Mouse (Mus musculus) limb, embryonic 12.5 days (tissue): ENCODE data around the gene Trp53i11. TPM values are rescaled to one million over a fixed set of nuclear protein-coding genes. Genes with fewer than 3 reads are reported as not detected.

Source experiments
- ATAC-seq: fragments of 200-750 bp; cut with Nextera tagmentation; 2 replicates; pipeline ENCODE4 v1.8.0; 2017; ENCODE audit warnings: low read depth, moderate TSS enrichment; ENCODE audit not compliant: insufficient number of reproducible peaks, insufficient read depth, low FRiP score, low TSS enrichment
- H3K27ac ChIP-seq: fragments of 300-500 bp; sonication (generic); 2 replicates; pipeline ENCODE4 v1.5.1; 2016; ENCODE audit warnings: mild to moderate bottlenecking, moderate library complexity
- H3K27me3 ChIP-seq: fragments of 300-500 bp; sonication (generic); 2 replicates; pipeline ENCODE4 v1.6.1; 2016; ENCODE audit warnings: mild to moderate bottlenecking, moderate library complexity
- H3K36me3 ChIP-seq: fragments of 300-500 bp; sonication (generic); 2 replicates; pipeline ENCODE4 v1.6.1; 2016; ENCODE audit warnings: mild to moderate bottlenecking, moderate library complexity
- H3K4me1 ChIP-seq: fragments of 300-500 bp; sonication (generic); replicated peaks from 2 replicates; pipeline ENCODE4 v1.6.1; 2016
- H3K4me2 ChIP-seq: fragments of 300-500 bp; sonication (generic); 2 replicates; pipeline ENCODE4 v1.6.1; 2016; ENCODE audit warnings: mild to moderate bottlenecking, moderate library complexity
- H3K4me3 ChIP-seq: fragments of 300-500 bp; sonication (generic); replicated peaks from 2 replicates; pipeline ENCODE4 v1.5.1; 2016; ENCODE audit warnings: mild to moderate bottlenecking
- H3K9ac ChIP-seq: fragments of 300-500 bp; sonication (generic); replicated peaks from 2 replicates; pipeline ENCODE4 v1.6.1; 2016; ENCODE audit warnings: mild to moderate bottlenecking, moderate library complexity
- H3K9me3 ChIP-seq: fragments of 300-500 bp; sonication (generic); 2 replicates; pipeline ENCODE4 v1.6.1; 2016; ENCODE audit warnings: mild to moderate bottlenecking, moderate library complexity
- WGBS: fragments of 180-500 bp; shearing (Covaris S2); methylation state at CpG from one replicate; pipeline ENCODE4 v1.1.7; 2016; 5-methylcytosine and 5-hydroxymethylcytosine counted together
- polyA plus RNA-seq: library from polyadenylated mRNA; unstranded; fragments of >200 nt; fragmentation: Nextera tagmentation; extraction: Ambion mirVana; gene quantifications from 2 replicates; pipeline ENCODE4 v1.2.1, GENCODE M21; 2016

Gene Trp53i11
- polyA plus RNA-seq, 1 experiment from 2014 or later, result 16.4 TPM

GRCm38 (mm10) chr2:93160467-93161035, 26.8 kb upstream of the Trp53i11 start:
- no peak for ATAC-seq

GRCm38 (mm10) chr2:93161914-93162664, 25.3 kb upstream of the Trp53i11 start:
- no peaks in the 10 kb centered on the region for H3K9me3 ChIP-seq
- H3K4me2 ChIP-seq, result no peak overlapping the region
- H3K4me1 ChIP-seq, result no peaks in the 10 kb centered on the region
- H3K4me3 ChIP-seq, result no peak overlapping the region
- no peak overlapping the region for H3K9ac ChIP-seq
- H3K27me3 ChIP-seq, result no peaks in the 10 kb centered on the region; the same call in 1 of the 2 replicates
- no peaks in the 10 kb centered on the region for H3K36me3 ChIP-seq
- WGBS, result 74% methylated on average over 7 of the region's 7 CpGs
- H3K27ac ChIP-seq, result no peak overlapping the region
- no peak for ATAC-seq

More at GRCm38 (mm10) chr2:93160467-93161035, 26.8 kb upstream of the Trp53i11 start:
- Histone ChIP-seq H3K9me3 (no peaks in the 10 kb centered on the region), H3K4me3 (no peak overlapping the region), H3K27me3 (no peaks in the 10 kb centered on the region; the same call in 1 of the 2 replicates), H3K9ac (no peak overlapping the region), H3K36me3 (no peaks in the 10 kb centered on the region), H3K27ac (no peak overlapping the region), H3K4me2 (no peak overlapping the region), H3K4me1 (no peaks in the 10 kb centered on the region)
- 75% methylated on average over 4 of the region's 4 CpGs for WGBS

GRCm38 (mm10) chr2:93162791-93163190, 24.6 kb upstream of the Trp53i11 start:
- Histone ChIP-seq H3K4me3 (no peak overlapping the region), H3K27ac (no peak overlapping the region), H3K36me3 (no peaks in the 10 kb centered on the region), H3K4me1 (no peaks in the 10 kb centered on the region), H3K27me3 (no peaks in the 10 kb centered on the region; the same call in 1 of the 2 replicates), H3K9ac (no peak overlapping the region), H3K4me2 (no peak overlapping the region), H3K9me3 (no peaks in the 10 kb centered on the region)
- WGBS, result 75% methylated on average over 4 of the region's 4 CpGs
- ATAC-seq, result no peak

GRCm38 (mm10) chr2:93163317-93163716, 24.0 kb upstream of the Trp53i11 start:
- 27% methylated on average over 2 of the region's 2 CpGs for WGBS
- no peaks in the 10 kb centered on the region for H3K4me1 ChIP-seq
- H3K9me3 ChIP-seq, result no peaks in the 10 kb centered on the region
- H3K9ac ChIP-seq, result no peak overlapping the region
- no peak overlapping the region for H3K27ac ChIP-seq
- H3K36me3 ChIP-seq, result no peaks in the 10 kb centered on the region
- H3K27me3 ChIP-seq, result no peaks in the 10 kb centered on the region; the same call in 1 of the 2 replicates
- no peak for ATAC-seq
- H3K4me2 ChIP-seq, result no peak overlapping the region
- H3K4me3 ChIP-seq, result no peak overlapping the region

GRCm38 (mm10) chr2:93163750-93164335, 23.5 kb upstream of the Trp53i11 start:
- Histone ChIP-seq H3K4me3 (no peak overlapping the region), H3K36me3 (no peaks in the 10 kb centered on the region), H3K27me3 (no peaks in the 10 kb centered on the region; the same call in 1 of the 2 replicates), H3K4me1 (no peaks in the 10 kb centered on the region), H3K9me3 (no peaks in the 10 kb centered on the region), H3K9ac (no peak overlapping the region), H3K27ac (no peak overlapping the region), H3K4me2 (no peak overlapping the region)
- no peak for ATAC-seq
- 77% methylated on average over 6 of the region's 6 CpGs for WGBS

- Histone ChIP-seq H3K4me2 (no peak overlapping the region), H3K4me1 (no peaks in the 10 kb centered on the region), H3K9me3 (no peaks in the 10 kb centered on the region), H3K36me3 (no peaks in the 10 kb centered on the region), H3K27me3 (peaks cover 16% of the 10 kb centered on the region), H3K9ac (no peak overlapping the region), H3K4me3 (no peak overlapping the region), H3K27ac (no peak overlapping the region)
- 80% methylated on average over 6 of the region's 6 CpGs for WGBS
- no peak for ATAC-seq
Measured at GRCm38 (mm10) chr2:93166295-93166694, 21.1 kb upstream of the Trp53i11 start.

DNA sequence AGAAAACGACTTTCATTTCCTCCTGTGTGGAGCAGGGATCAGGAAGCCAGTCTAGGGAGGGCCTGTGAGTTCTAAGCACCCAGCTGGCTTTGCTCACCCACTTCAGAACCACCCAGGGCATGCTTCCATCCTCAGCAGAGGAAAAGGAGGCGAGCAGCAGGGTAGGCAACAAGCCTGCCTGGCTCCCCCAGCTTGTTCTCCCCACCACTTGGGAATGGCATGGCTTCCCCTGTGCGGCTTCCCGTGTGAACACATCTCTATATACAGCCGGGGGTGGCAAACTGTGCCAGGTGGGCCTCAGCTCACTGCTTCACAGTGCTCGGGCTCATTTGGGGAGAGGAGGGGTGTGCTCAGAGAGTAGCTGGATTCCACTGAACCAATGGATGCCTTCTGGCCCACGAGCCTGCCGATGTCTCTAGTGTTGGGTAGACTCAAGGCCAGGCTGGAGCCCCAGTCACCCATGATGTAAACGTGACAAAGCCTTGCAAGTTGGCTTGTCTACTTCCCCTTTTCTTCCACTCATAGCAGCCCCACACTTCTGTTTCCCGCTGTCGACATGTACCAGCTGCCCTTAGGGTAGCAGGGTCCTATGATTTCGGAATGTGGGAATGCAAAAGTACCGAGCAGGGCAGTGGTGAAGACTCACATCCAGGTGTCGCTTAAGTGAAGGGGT, 20.5 kb upstream of the Trp53i11 start:
- Histone ChIP-seq H3K4me3 (no peak overlapping the region), H3K4me1 (no peaks in the 10 kb centered on the region), H3K36me3 (no peaks in the 10 kb centered on the region), H3K27ac (no peak overlapping the region), H3K9ac (no peak overlapping the region), H3K9me3 (no peaks in the 10 kb centered on the region), H3K4me2 (no peak overlapping the region), H3K27me3 (peaks cover 22% of the 10 kb centered on the region)
- no peak for ATAC-seq
- WGBS, result 79% methylated on average over 14 of the region's 14 CpGs

DNA sequence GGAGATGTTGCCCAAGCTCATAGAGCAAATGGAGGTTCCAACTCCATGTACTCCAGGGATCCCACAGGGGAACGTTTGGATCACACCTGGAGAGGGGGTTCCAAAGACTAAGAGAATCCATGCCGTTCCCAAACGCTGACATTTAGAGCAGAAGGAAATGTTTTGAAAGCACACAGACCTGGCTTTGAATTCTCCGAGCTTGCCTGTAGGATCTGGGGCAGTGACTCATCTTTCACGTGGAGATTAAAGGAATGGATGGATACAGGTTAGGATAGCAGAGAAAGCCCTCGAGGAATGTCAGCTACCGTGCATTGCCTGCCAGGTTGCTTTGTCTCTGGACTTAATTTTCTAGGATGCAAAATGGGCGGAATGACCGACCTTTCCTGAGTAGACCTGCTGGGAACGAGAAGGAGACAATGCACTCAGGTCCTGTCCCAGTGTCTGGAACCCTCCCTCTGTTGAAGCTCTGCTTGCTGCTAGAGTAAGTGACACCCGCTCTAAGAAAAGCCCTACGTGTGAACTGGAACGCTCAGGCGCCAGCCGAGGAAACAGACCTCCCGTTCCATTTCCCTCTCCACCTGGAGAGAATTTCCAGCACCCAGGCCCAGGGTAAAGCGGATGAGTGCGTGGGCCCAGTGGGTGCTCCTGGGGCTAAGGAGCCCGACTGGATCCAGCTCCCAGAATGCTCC, 17.0 kb upstream of the Trp53i11 start:
- Histone ChIP-seq H3K4me1 (peaks cover 15% of the 10 kb centered on the region), H3K27ac (no peak overlapping the region), H3K4me2 (no peak overlapping the region), H3K36me3 (no peaks in the 10 kb centered on the region), H3K4me3 (no peak overlapping the region), H3K9ac (no peak overlapping the region), H3K9me3 (no peaks in the 10 kb centered on the region), H3K27me3 (peaks cover 44% of the 10 kb centered on the region)
- ATAC-seq, result no peak
- 64% methylated on average over 19 of the region's 19 CpGs for WGBS

- Histone ChIP-seq H3K36me3 (no peaks in the 10 kb centered on the region), H3K27ac (no peak overlapping the region), H3K9me3 (no peaks in the 10 kb centered on the region), H3K4me2 (no peak overlapping the region), H3K27me3 (peaks cover 45% of the 10 kb centered on the region), H3K9ac (no peak overlapping the region), H3K4me1 (peaks cover 20% of the 10 kb centered on the region), H3K4me3 (no peak overlapping the region)
- no peak for ATAC-seq
- 91% methylated on average over 5 of the region's 5 CpGs for WGBS
Measured at GRCm38 (mm10) chr2:93170845-93171200, 16.5 kb upstream of the Trp53i11 start.

- no peaks in the 10 kb centered on the region for H3K9me3 ChIP-seq
- no peak overlapping the region for H3K4me2 ChIP-seq
- no peak overlapping the region for H3K27ac ChIP-seq
- no peaks in the 10 kb centered on the region for H3K36me3 ChIP-seq
- H3K27me3 ChIP-seq, result peaks cover 56% of the 10 kb centered on the region
- no peak overlapping the region for H3K9ac ChIP-seq
- 78% methylated on average over 6 of the region's 6 CpGs for WGBS
- no peak overlapping the region for H3K4me3 ChIP-seq
- H3K4me1 ChIP-seq, result peaks cover 31% of the 10 kb centered on the region
- no peak for ATAC-seq
Measured at GRCm38 (mm10) chr2:93171929-93172328, 15.4 kb upstream of the Trp53i11 start.

- Histone ChIP-seq H3K4me2 (no peak overlapping the region), H3K4me1 (peaks cover 36% of the 10 kb centered on the region), H3K9ac (no peak overlapping the region), H3K27ac (no peak overlapping the region), H3K4me3 (no peak overlapping the region), H3K27me3 (peaks cover 61% of the 10 kb centered on the region), H3K36me3 (no peaks in the 10 kb centered on the region), H3K9me3 (no peaks in the 10 kb centered on the region)
- WGBS, result 44% methylated on average over 5 of the region's 5 CpGs
- ATAC-seq, result no peak
Measured at GRCm38 (mm10) chr2:93172460-93172859, 14.9 kb upstream of the Trp53i11 start.
